Mouse (Mus musculus) left cerebral cortex, adult 2 months (tissue): ENCODE data around the gene Pawr. TPM values are rescaled to one million over a fixed set of nuclear protein-coding genes. Genes with fewer than 3 reads are reported as not detected.

Experiments used
- DNase-seq, 2 experiments: peaks; one replicate each; pipeline ENCODE4 v3.0.0; 2021 to 2022; ENCODE audit warnings: low spot score in 2 of 2, mixed read lengths in 1 of 2; ENCODE audit errors: extremely low spot score in 1 of 2
- H3K27ac ChIP-seq: fragments of 200-600 bp; 2 replicates; pipeline ENCODE4 v1.8.1; 2022
- H3K4me3 ChIP-seq: fragments of 200-600 bp; 2 replicates; pipeline ENCODE4 v1.8.1; 2022
- CTCF ChIP-seq: fragments of 200-600 bp; IDR thresholded peaks from 2 replicates; pipeline ENCODE4 v1.8.1; 2022; ENCODE audit warnings: antibody characterized with exemption, mild to moderate bottlenecking, moderate library complexity
- intact Hi-C: fragments of 180-260 bp; cut with DNase I; formaldehyde crosslinking; loops from one replicate; pipeline ENCODE4 v1.15.1; 2025
- microRNA-seq, 2 experiments: library from miRNA; unstranded; fragments of <30 nt; microRNA quantifications; one replicate each; pipeline ENCODE4 v1.2.0; 2021
- total RNA-seq, 2 experiments: library from RNA; stranded (reverse); gene quantifications; 2 replicates each; pipeline ENCODE4 v1.2.3; 2021

The Pawr gene
- total RNA-seq, 2 experiments from 2014 or later = 2.7 to 3.9 TPM

DNA sequence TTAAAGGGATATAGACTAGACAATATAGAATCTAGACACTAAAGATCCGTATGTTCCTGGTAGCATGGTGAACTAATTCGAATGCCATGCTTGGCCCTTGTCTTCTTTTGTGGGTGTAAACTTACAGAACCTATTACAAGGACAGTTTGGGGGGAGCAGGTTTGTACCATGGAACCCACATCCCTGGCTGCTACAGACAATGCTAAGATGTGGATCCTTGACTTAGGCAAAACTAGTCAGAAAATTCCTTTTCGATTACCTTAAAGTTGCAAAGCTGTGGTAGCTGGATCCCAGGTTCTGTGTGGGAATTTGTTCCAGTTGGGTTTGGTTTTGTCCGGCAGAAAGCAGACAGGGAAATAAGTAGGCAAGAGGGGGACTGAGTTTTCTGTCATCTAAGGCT lies 118.5 kb downstream of the Pawr start:
- H3K4me3 ChIP-seq = no peak overlapping the region
- H3K27ac ChIP-seq = no peak overlapping the region
- DNase-seq = no peak
- no peak for TF ChIP-seq CTCF
- intact Hi-C loops = loop anchor here (5.0 to 10.0 kb wide), 8 partner anchors 204 to 1254 kb away; no protein-coding TSS in a partner anchor

DNA sequence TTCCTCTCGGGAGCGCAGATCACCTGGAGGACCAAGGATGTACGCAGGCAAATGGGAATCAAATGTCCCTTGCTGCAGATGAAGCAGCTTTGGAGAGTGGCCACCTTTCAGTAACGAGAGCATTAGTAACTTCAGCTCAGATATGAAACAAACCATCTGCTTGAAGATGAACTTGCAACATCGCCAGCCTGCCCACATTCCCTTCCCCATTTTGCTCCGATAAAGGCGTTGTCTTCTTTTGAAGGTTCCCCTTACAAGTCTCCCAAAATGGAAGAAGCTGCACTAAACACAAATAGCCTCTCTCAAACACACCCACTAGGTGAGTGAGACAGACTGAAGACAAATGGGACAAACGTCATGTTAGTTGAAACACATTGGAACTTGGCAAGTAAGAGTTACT lies 119.6 kb downstream of the Pawr start:
- no peak for DNase-seq
- intact Hi-C loops = loop anchor here (5.0 to 10.0 kb wide), 8 partner anchors 203 to 1253 kb away; no protein-coding TSS in a partner anchor
- no peak for TF ChIP-seq CTCF
- Histone ChIP-seq H3K27ac (no peak overlapping the region), H3K4me3 (no peak overlapping the region)

DNA sequence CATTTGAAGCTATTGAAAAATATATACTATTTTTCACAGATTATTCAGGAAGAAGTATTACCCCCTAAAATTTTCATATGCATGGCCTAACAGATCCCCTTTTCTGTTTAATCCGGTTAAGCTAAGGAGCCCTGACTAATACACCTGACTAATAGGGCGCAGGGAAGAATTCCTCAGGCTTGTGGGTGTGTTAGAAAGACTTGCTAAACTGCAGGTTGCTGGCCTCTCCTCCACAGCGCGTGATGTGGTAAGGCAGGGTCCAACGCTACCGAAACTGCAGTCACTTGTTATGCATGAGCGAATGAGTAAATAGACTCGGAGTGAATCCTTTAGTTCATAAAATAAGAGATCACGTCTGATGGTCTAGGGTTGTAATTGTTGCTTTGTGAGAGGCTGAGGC lies 120.5 kb downstream of the Pawr start:
- no peak for TF ChIP-seq CTCF
- DNase-seq = no peak
- intact Hi-C loops = loop anchor here (5.0 to 10.0 kb wide), 8 partner anchors 202 to 1252 kb away; no protein-coding TSS in a partner anchor
- H3K4me3 ChIP-seq = no peak overlapping the region
- H3K27ac ChIP-seq = no peak overlapping the region

DNA sequence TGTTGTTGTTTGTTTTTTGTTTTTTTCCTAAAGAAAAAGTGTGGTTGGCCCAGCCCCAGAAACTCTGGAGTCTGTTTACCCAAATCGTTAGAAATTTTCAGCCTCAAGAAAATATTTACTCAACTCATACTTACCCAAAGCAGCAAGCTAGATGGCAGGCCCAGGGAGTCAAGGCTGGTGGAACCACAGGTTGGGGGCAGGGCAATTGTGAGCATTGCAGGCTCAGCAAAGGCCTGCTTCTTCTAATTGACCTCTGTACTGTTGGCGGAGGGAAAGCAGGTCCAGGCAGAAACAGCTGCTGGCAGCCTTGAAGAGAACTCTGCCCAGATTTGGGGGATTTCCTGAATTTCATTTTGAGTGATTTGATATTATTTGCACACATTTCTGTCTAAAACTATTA lies 121.6 kb downstream of the Pawr start:
- no peak for DNase-seq
- H3K27ac ChIP-seq = no peak overlapping the region
- intact Hi-C loops = loop anchor here (5.0 to 10.0 kb wide), 8 partner anchors 201 to 1251 kb away; no protein-coding TSS in a partner anchor
- TF ChIP-seq CTCF = no peak
- no peak overlapping the region for H3K4me3 ChIP-seq

DNA sequence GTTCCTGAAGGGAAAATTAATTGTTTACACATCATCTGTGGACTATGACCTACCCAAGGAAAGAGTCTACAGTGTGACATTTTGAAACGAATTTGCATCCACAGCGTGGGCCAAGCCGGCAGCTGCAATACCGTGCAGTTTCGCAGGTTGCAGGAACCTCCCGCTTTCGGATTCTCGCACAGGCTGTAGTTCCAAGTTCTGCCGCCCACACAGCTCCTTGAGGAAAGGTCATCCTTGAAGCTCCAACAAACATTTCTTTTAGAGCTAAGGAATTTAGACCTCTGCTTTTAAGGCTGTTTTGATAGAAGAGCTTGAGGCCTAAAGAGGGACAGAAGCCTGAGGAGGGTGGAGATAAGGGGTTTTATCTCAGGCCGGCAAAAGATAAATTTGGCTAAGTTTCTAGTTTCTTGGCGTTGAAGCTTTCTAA lies 122.8 kb downstream of the Pawr start:
- TF ChIP-seq CTCF = no peak
- intact Hi-C loops = loop anchor here (5.0 to 10.0 kb wide), 9 partner anchors 68 to 1250 kb away; no protein-coding TSS in a partner anchor
- DNase-seq = peak; percentile 35 to 64
- Histone ChIP-seq H3K27ac (peak overlapping the region; percentile 86), H3K4me3 (no peak overlapping the region)

DNA sequence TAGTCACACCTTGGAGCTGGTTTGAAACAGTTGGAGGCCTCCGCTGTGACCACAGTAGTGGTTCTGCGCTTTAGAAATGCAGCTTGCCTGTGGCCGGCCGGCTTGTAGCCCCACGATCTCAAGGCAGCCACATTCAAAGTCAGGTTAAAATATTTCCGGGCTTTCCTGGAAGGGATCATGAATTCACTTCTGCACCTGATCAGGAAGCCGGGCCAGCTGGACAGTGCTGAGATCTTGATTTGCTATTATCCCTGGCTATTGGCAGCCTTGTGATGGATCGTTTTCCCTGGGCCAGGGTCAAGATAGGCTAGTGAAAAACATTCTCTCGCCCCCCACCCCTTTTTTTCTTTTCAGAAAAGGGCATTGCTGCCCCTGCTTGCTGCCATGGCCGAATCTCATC lies 123.3 kb downstream of the Pawr start:
- Histone ChIP-seq H3K4me3 (no peak overlapping the region), H3K27ac (peak overlapping the region; percentile 86)
- DNase-seq = no peak
- intact Hi-C loops = loop anchor here (5.0 to 10.0 kb wide), 8 partner anchors 67 to 1250 kb away; no protein-coding TSS in a partner anchor
- no peak for TF ChIP-seq CTCF

DNA sequence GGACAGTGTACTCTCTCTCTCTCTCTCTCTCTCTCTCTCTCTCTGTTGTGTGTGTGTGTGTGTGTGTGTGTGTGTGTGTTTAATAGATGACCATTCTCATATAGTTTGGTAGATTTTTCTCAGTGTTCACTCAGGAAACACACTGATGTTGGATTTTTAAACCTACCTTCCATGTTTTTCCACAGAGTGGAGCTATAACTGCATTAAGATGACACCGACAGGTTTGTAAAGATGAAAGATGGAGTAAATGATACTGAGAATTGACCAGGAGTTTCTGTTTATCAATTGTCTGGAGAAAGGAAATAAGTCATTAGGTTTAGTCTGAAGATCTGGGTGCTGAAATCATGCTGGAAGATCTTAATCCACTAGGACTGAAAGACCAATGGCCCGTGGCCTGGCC lies 124.0 kb downstream of the Pawr start:
- intact Hi-C loops = loop anchor here (5.0 to 10.0 kb wide), 8 partner anchors 66 to 1249 kb away; no protein-coding TSS in a partner anchor
- TF ChIP-seq CTCF = peak; percentile 51
- H3K27ac ChIP-seq = peak overlapping the region; percentile 86; the same call in 1 of the 2 replicates
- no peak for DNase-seq
- H3K4me3 ChIP-seq = no peak overlapping the region

DNA sequence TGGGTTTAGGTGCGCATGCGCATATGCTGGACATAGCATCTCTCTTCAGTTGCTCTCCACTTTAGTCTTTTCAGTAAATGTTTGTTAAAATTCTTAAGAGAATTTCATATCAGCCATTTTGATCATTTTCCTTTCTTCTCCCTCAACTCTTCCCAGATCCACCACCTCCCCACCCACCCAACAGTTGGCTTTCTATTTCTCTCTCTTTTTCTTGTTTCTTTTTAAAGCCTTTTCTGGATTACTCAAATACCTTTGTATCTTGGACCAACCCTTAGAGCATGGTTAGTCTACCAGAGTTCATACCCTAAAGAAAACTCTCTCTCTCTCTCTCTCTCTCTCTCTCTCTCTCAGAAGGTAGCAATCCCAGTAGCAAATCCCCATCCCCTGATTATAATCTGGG lies 125.1 kb downstream of the Pawr start:
- no peak for DNase-seq
- H3K27ac ChIP-seq = peak overlapping the region; percentile 89
- intact Hi-C loops = loop anchor here (5.0 to 10.0 kb wide), 8 partner anchors 65 to 1248 kb away; no protein-coding TSS in a partner anchor
- no peak for TF ChIP-seq CTCF
- H3K4me3 ChIP-seq = no peak overlapping the region

DNA sequence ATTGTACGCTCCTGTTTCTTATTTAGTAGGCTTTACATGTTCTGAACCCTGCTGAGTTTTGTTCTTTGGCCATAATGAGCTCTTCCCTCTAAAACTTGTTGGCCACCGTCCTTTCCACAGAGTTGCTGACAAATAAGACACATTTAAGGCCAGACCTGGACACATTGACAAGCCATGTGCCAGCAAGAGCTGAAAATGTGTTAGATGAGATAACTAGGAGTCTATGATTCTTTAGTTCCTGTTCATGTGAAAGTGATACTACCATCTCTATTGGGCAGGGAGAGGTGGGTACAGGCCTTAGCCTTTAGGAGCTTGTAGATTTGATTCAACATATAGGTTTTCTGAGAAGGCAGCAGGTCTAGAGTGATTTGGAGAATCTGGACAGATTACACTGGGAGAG lies 129.9 kb downstream of the Pawr start:
- no peak for TF ChIP-seq CTCF
- Histone ChIP-seq H3K4me3 (no peak overlapping the region), H3K27ac (no peak overlapping the region)
- DNase-seq = no peak
- intact Hi-C loops = no loop called here

Small RNAs within 50 kb of the gene (microRNA-seq; reads per million reads assigned to microRNA genes)
- 0 reads per million in 2 experiments for gene Gm25591

Other genes with a start within 250 kb of the Pawr start
- gene Ppp1r12a, start 169.9 kb upstream of the Pawr start, total RNA-seq = 100 to 1,000 TPM; 145 to 150 TPM